Mouse (Mus musculus): ENCODE data around the gene Rbl1. TPM values are rescaled to one million over a fixed set of nuclear protein-coding genes. Genes with fewer than 3 reads are reported as not detected.

Rbl1 gene
- polyA plus RNA-seq, 1 experiment from 2014 or later = 15.6 TPM

DNA sequence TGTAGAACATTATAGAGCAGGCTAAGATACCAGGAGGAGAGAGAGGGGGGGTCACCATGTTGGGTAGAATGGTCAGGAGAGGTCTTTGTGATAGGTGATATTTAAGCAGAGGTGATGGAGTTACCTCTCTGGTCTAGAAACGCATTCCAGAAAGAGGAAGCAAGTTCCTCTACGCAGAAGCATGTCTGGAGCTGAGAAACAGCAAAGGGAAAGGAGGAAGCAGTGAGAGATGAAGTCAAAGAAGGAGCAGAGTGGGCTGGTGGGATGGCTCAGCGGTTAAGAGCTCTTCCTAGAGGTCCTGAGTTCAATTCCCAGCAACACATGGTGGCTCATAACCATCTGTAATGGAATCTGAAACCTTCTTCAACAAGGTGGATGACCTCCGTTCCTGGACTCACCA lies 62.4 kb downstream of the Rbl1 start:
- no peaks in the 10 kb centered on the region for H3K4me1 ChIP-seq (replicated peaks; ENCODE audit: insufficient read depth, low read length)
- no peak overlapping the region for H3K4me2 ChIP-seq (ENCODE audit: low read length)
- no peaks in the 10 kb centered on the region for H3K27me3 ChIP-seq (ENCODE audit: insufficient read depth, low read length)
- ATAC-seq (replicated peaks; ENCODE audit: low FRiP score, low read depth) (no peak), DNase-seq (ENCODE audit: low spot score) (no peak)
- 75% methylated on average over 4 of the region's 4 CpGs for WGBS
- H3K9ac ChIP-seq (ENCODE audit: low read depth, low read length) = no peak overlapping the region
- no peak overlapping the region for H3K4me3 ChIP-seq (replicated peaks; ENCODE audit: low read depth, low read length)
- no peak for TF ChIP-seq CTCF (IDR thresholded peaks at IDR 0.05; ENCODE audit: low read depth)
- no peaks in the 10 kb centered on the region for H3K9me3 ChIP-seq (replicated peaks; ENCODE audit: low read length)
- H3K27ac ChIP-seq = no peak overlapping the region
- H3K36me3 ChIP-seq (ENCODE audit: insufficient read depth, low read length) = peaks cover 5% of the 10 kb centered on the region; the same call in 1 of the 2 replicates

GRCm38 (mm10) chr2:157139251-157139802 lies 65.0 kb downstream of the Rbl1 start:
- Histone ChIP-seq H3K36me3 (ENCODE audit: insufficient read depth, low read length) (no peaks in the 10 kb centered on the region), H3K27me3 (ENCODE audit: insufficient read depth, low read length) (no peaks in the 10 kb centered on the region), H3K27ac (no peak overlapping the region), H3K4me2 (ENCODE audit: low read length) (no peak overlapping the region), H3K9ac (ENCODE audit: low read depth, low read length) (no peak overlapping the region), H3K4me3 (replicated peaks; ENCODE audit: low read depth, low read length) (no peak overlapping the region), H3K9me3 (replicated peaks; ENCODE audit: low read length) (no peaks in the 10 kb centered on the region), H3K4me1 (replicated peaks; ENCODE audit: insufficient read depth, low read length) (no peaks in the 10 kb centered on the region)
- 95% methylated on average over 5 of the region's 5 CpGs for WGBS
- TF ChIP-seq CTCF (IDR thresholded peaks at IDR 0.05; ENCODE audit: low read depth) = no peak
- ATAC-seq (replicated peaks; ENCODE audit: low FRiP score, low read depth) = no peak
- no peak for DNase-seq (ENCODE audit: low spot score)

GRCm38 (mm10) chr2:157138808-157139207 lies 65.5 kb downstream of the Rbl1 start:
- ATAC-seq (replicated peaks; ENCODE audit: low FRiP score, low read depth) = no peak
- 74% methylated on average over 5 of the region's 5 CpGs for WGBS
- Histone ChIP-seq H3K9ac (ENCODE audit: low read depth, low read length) (no peak overlapping the region), H3K4me2 (ENCODE audit: low read length) (no peak overlapping the region), H3K4me1 (replicated peaks; ENCODE audit: insufficient read depth, low read length) (no peaks in the 10 kb centered on the region), H3K36me3 (ENCODE audit: insufficient read depth, low read length) (no peaks in the 10 kb centered on the region), H3K27ac (no peak overlapping the region), H3K4me3 (replicated peaks; ENCODE audit: low read depth, low read length) (no peak overlapping the region), H3K27me3 (ENCODE audit: insufficient read depth, low read length) (no peaks in the 10 kb centered on the region), H3K9me3 (replicated peaks; ENCODE audit: low read length) (no peaks in the 10 kb centered on the region)
- no peak for DNase-seq (ENCODE audit: low spot score)
- no peak for TF ChIP-seq CTCF (IDR thresholded peaks at IDR 0.05; ENCODE audit: low read depth)

DNA sequence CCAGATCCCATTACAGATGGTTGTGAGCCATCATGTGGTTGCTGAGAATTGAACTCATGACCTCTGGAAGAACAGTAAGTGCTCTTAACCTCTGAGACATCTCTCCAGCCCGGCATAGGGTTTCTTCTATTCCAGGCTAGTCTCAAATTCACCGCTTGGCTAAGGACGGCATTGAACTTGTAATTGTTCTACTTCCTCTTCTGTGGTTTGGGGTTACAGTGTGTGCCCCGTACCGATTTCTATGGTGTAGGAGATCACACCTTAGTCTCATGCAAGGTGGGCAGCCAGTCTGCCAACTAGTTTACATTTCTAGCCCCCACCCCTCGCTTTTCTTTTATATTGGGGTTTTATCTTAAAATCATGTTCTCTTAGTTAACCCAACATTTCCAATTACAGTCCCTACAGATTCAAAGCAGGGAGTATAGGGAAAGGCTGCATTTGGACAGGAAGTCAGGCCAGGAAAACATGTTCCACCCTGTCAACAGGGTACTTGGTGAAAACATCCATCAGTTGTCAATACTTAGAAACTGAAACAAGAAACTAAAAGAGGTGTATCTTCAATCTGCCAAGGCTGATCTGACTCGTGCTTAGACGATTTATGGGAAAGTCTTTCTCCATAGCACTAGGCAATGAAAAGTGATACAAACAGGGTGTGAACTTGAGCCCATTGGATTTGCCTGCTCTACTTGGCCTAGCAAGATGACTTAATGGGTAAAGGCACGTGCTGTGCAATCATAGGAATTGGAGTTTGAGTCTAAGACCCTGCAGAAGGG lies 66.2 kb downstream of the Rbl1 start:
- WGBS = 77% methylated on average over 9 of the region's 9 CpGs
- no peak for DNase-seq (ENCODE audit: low spot score)
- ATAC-seq (replicated peaks; ENCODE audit: low FRiP score, low read depth) = no peak
- Histone ChIP-seq H3K9ac (ENCODE audit: low read depth, low read length) (no peak overlapping the region), H3K27me3 (ENCODE audit: insufficient read depth, low read length) (no peaks in the 10 kb centered on the region), H3K4me1 (replicated peaks; ENCODE audit: insufficient read depth, low read length) (no peaks in the 10 kb centered on the region), H3K36me3 (ENCODE audit: insufficient read depth, low read length) (no peaks in the 10 kb centered on the region), H3K4me2 (ENCODE audit: low read length) (no peak overlapping the region), H3K9me3 (replicated peaks; ENCODE audit: low read length) (no peaks in the 10 kb centered on the region), H3K27ac (no peak overlapping the region), H3K4me3 (replicated peaks; ENCODE audit: low read depth, low read length) (no peak overlapping the region)
- TF ChIP-seq CTCF (IDR thresholded peaks at IDR 0.05; ENCODE audit: low read depth) = no peak

- Histone ChIP-seq H3K36me3 (ENCODE audit: insufficient read depth, low read length) (no peaks in the 10 kb centered on the region), H3K4me1 (replicated peaks; ENCODE audit: insufficient read depth, low read length) (no peaks in the 10 kb centered on the region), H3K9me3 (replicated peaks; ENCODE audit: low read length) (no peaks in the 10 kb centered on the region), H3K27ac (no peak overlapping the region), H3K4me3 (replicated peaks; ENCODE audit: low read depth, low read length) (no peak overlapping the region), H3K27me3 (ENCODE audit: insufficient read depth, low read length) (no peaks in the 10 kb centered on the region), H3K9ac (ENCODE audit: low read depth, low read length) (no peak overlapping the region), H3K4me2 (ENCODE audit: low read length) (no peak overlapping the region)
- no peak for ATAC-seq (replicated peaks; ENCODE audit: low FRiP score, low read depth)
- 57% methylated on average over 2 of the region's 2 CpGs for WGBS
- TF ChIP-seq CTCF (IDR thresholded peaks at IDR 0.05; ENCODE audit: low read depth) = no peak
- no peak for DNase-seq (ENCODE audit: low spot score)
These were observed 67.7 kb downstream of the Rbl1 start for GRCm38 (mm10) chr2:157136646-157137045.

- no peak overlapping the region for H3K9ac ChIP-seq (ENCODE audit: low read depth, low read length)
- H3K36me3 ChIP-seq (ENCODE audit: insufficient read depth, low read length) = no peaks in the 10 kb centered on the region
- 91% methylated on average over 4 of the region's 4 CpGs for WGBS
- H3K9me3 ChIP-seq (replicated peaks; ENCODE audit: low read length) = no peaks in the 10 kb centered on the region
- no peak overlapping the region for H3K4me2 ChIP-seq (ENCODE audit: low read length)
- H3K4me3 ChIP-seq (replicated peaks; ENCODE audit: low read depth, low read length) = no peak overlapping the region
- H3K27ac ChIP-seq = no peak overlapping the region
- DNase-seq (ENCODE audit: low spot score) (no peak), ATAC-seq (replicated peaks; ENCODE audit: low FRiP score, low read depth) (no peak)
- no peaks in the 10 kb centered on the region for H3K27me3 ChIP-seq (ENCODE audit: insufficient read depth, low read length)
- no peak for TF ChIP-seq CTCF (IDR thresholded peaks at IDR 0.05; ENCODE audit: low read depth)
- no peaks in the 10 kb centered on the region for H3K4me1 ChIP-seq (replicated peaks; ENCODE audit: insufficient read depth, low read length)
These were observed 68.2 kb downstream of the Rbl1 start for GRCm38 (mm10) chr2:157136176-157136575.
